In the genomic region with DNA sequence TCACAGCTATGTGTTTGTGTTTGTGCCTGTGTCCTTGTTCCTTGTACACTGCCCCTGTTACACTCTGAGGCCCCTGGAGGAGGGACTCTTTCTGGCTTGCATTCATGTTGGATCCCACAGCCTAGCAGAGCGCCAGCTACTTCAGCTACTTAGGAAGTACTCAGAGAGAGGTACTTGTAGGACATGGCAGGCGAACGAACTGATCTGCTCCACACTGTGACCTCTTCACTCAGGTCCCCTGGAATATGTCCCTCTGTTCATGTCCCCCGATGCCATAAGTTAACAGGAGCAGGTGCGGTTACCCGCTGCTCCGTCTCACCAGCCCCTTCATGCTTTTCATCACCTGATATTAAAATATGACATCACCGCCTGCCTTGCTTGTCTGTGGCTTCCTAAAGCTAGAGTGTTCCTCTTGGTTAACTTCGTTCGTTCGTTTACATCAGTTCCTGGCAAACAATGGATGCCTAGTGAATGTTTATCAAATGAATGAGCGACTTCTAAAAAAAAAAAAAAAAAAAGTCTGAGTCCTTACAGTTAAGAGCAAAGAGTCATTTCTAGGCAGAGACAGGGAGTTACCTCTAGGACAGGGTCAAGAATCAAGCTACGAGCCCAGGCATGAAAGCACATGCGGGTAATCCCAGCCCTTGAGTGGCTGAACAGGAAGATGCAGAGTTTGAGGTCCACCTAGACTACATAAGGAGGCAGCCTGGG, we compare ENCODE assay signal across 16 mouse cellular contexts. TPM values are rescaled to one million over a fixed set of nuclear protein-coding genes. Genes with fewer than 3 reads are reported as not detected.
A peak's percentile ranks its signal among the peaks of the same experiment; 100 is the strongest.
DNase-seq lines count a peak whose midpoint lies in the region; ATAC-seq lines count a peak whose summit lies in the region.
"Had no signal": no experiment of that assay in that cellular context is flagged by ENCODE, and none has a peak within 500 bp of the region (broad histone marks: within the 10 kb centered on the region; RNA-seq: fewer than 3 reads in every experiment).

No protein-coding gene starts in this region.

- no peaks in the 10 kb centered on the region for H3K9me3 ChIP-seq in limb, embryonic 13.5 days

- H3K36me3 ChIP-seq in limb, embryonic 13.5 days = no peaks in the 10 kb centered on the region

- no peak overlapping the region for H3K4me3 ChIP-seq in limb, embryonic 13.5 days
- H3K4me3 ChIP-seq: myocyte had no signal

- WGBS in limb, embryonic 13.5 days = 82% methylated on average over 14 of the region's 14 CpGs

- peaks cover 40% of the 10 kb centered on the region for H3K4me1 ChIP-seq in limb, embryonic 13.5 days

- DNase-seq in heart, adult 11 months = peak; percentile 96
- peak; percentile 52 for DNase-seq in heart, adult 8-10 months (ENCODE audit: low spot score)
- peak; percentile 41 to 58 for DNase-seq in heart, postnatal 10 days
- DNase-seq in left cerebral cortex, adult 18-20 months (ENCODE audit: low spot score in 2 of 2) = no peak
- no peak for DNase-seq in cerebellum, adult 18-20 months
- DNase-seq: cerebellum, adult 11-12 months; gastrocnemius, postnatal 14 days had no signal

- intact Hi-C loops in heart, postnatal 10 days (cut with DNase I) = no loop called here

- no peak overlapping the region for H3K4me2 ChIP-seq in limb, embryonic 13.5 days (replicated peaks)

- H3K9ac ChIP-seq in limb, embryonic 13.5 days = no peak overlapping the region
- H3K9ac ChIP-seq: liver, embryonic 14.5 days had no signal

- ATAC-seq in limb, embryonic 13.5 days (ENCODE audit: low FRiP score, low read depth) = no peak
- no peak for ATAC-seq in erythroid progenitor cell, adult 5-6 weeks (replicated peaks; ENCODE audit: low FRiP score, poor library complexity, severe bottlenecking)
- ATAC-seq: activated CD4-positive, CD25-positive, alpha-beta regulatory T cell, adult 4 months; CD4-positive, CD25-positive, alpha-beta regulatory T cell, adult 4 months; intestine, embryonic 16.5 days had no signal

- H3K27ac ChIP-seq in limb, embryonic 13.5 days = peak overlapping the region; percentile 15; the same call in 1 of the 2 replicates
- H3K27ac ChIP-seq: liver, embryonic 14.5 days had no signal

- no peaks in the 10 kb centered on the region for H3K27me3 ChIP-seq in limb, embryonic 13.5 days

RNA-seq across cellular contexts. Expression of gene Sys1, which starts 3.6 kb away (rescaled TPM):
- total RNA-seq in heart, adult 8-10 months (2022) = 10 to 100 TPM; 25.2 to 28.5 (median 25.8) TPM
- total RNA-seq in heart, postnatal 10 days (2021) = 10 to 100 TPM; 21.3 to 25.1 TPM
- polyA plus RNA-seq in limb, embryonic 13.5 days (2015; fragmentation: Nextera tagmentation; extraction: Ambion mirVana) = 65.2 and 66.6 TPM in 2 replicates
- 10 to 100 TPM; 43.5 to 44.6 TPM for total RNA-seq in left cerebral cortex, adult 18-20 months (2021)
- total RNA-seq in erythroid progenitor cell, adult 5-6 weeks (2015; ENCODE audit: low replicate concordance) = 8.8 and 10.8 TPM in 2 replicates
- total RNA-seq in erythroid progenitor cell, adult 5-6 weeks (2017; ENCODE audit: low replicate concordance) = 3.1 and 5.3 TPM in 2 replicates

RNA-seq across cellular contexts. Expression of gene Gm20458, which starts 7.6 kb away (rescaled TPM):
- total RNA-seq in heart, adult 8-10 months (2022) = 1 to 10 TPM; 3.6 to 6.7 (median 5.5) TPM
- 1 to 10 TPM; 5.5 to 7.4 TPM for total RNA-seq in heart, postnatal 10 days (2021)
- 5.5 and 7.4 TPM in 2 replicates for polyA plus RNA-seq in limb, embryonic 13.5 days (2015; fragmentation: Nextera tagmentation; extraction: Ambion mirVana)
- total RNA-seq in left cerebral cortex, adult 18-20 months (2021) = 1 to 10 TPM; 2.0 to 6.4 TPM
- total RNA-seq in erythroid progenitor cell, adult 5-6 weeks (2015; ENCODE audit: low replicate concordance) = not detected in 2 replicates
- total RNA-seq in erythroid progenitor cell, adult 5-6 weeks (2017; ENCODE audit: low replicate concordance) = not detected in 2 replicates
- polyA plus RNA-seq: CD4-positive, CD25-positive, alpha-beta regulatory T cell, adult 4 months had no signal

RNA-seq across cellular contexts. Expression of gene Sdc4, which starts 9.5 kb away (rescaled TPM):
- 10 to 100 TPM; 14.9 to 23.0 (median 20.7) TPM for total RNA-seq in heart, adult 8-10 months (2022)
- 10 to 100 TPM; 24.3 to 39.3 TPM for total RNA-seq in heart, postnatal 10 days (2021)
- polyA plus RNA-seq in limb, embryonic 13.5 days (2015; fragmentation: Nextera tagmentation; extraction: Ambion mirVana) = 61.0 and 63.6 TPM in 2 replicates
- total RNA-seq in left cerebral cortex, adult 18-20 months (2021) = 10 to 100 TPM; 72.7 to 80.1 TPM
- total RNA-seq in erythroid progenitor cell, adult 5-6 weeks (2015; ENCODE audit: low replicate concordance) = 2.5 and 7.2 TPM in 2 replicates
- 5.7 and 7.2 TPM in 2 replicates for total RNA-seq in erythroid progenitor cell, adult 5-6 weeks (2017; ENCODE audit: low replicate concordance)

RNA-seq across cellular contexts. Expression of gene Trp53tg5, which starts 20.3 kb away (rescaled TPM):
- total RNA-seq in heart, adult 8-10 months (2022) = not detected
- total RNA-seq in heart, postnatal 10 days (2021) = not detected
- not detected in 2 replicates for polyA plus RNA-seq in limb, embryonic 13.5 days (2015; fragmentation: Nextera tagmentation; extraction: Ambion mirVana)
- not detected for total RNA-seq in left cerebral cortex, adult 18-20 months (2021)
- total RNA-seq in erythroid progenitor cell, adult 5-6 weeks (2015; ENCODE audit: low replicate concordance) = not detected in 2 replicates
- not detected in 2 replicates for total RNA-seq in erythroid progenitor cell, adult 5-6 weeks (2017; ENCODE audit: low replicate concordance)
- total RNA-seq: gastrocnemius, postnatal 14 days; left cerebral cortex, postnatal 10 days had no signal
- polyA plus RNA-seq: CD4-positive, CD25-positive, alpha-beta regulatory T cell, adult 4 months; hindbrain, embryonic 11.5 days; intestine, embryonic 16.5 days; liver, embryonic 14.5 days; myocyte had no signal

RNA-seq across cellular contexts. Expression of gene Dbndd2, which starts 32.7 kb away (rescaled TPM):
- total RNA-seq in heart, adult 8-10 months (2022) = 10 to 100 TPM; 11.3 to 15.0 (median 12.6) TPM
- 10 to 100 TPM; 17.1 to 18.9 TPM for total RNA-seq in heart, postnatal 10 days (2021)
- 1.4 and 2.3 TPM in 2 replicates for polyA plus RNA-seq in limb, embryonic 13.5 days (2015; fragmentation: Nextera tagmentation; extraction: Ambion mirVana)
- total RNA-seq in left cerebral cortex, adult 18-20 months (2021) = 100 to 1,000 TPM; 108 to 126 TPM
- 6.3 TPM in 1 of 2 replicates, not detected in the other for total RNA-seq in erythroid progenitor cell, adult 5-6 weeks (2015; ENCODE audit: low replicate concordance)
- total RNA-seq in erythroid progenitor cell, adult 5-6 weeks (2017; ENCODE audit: low replicate concordance) = 0.61 TPM in 1 of 2 replicates, not detected in the other

Comparison
In these comparisons a context has a peak if more than half of its experiments do, and no peak if none do; other contexts are left out.
1. DNase-seq: peak in heart, adult 11 months (single experiment), heart, adult 8-10 months (single experiment) and heart, postnatal 10 days (2 of 2); none in left cerebral cortex, adult 18-20 months (0 of 2) and cerebellum, adult 18-20 months (0 of 2).